Mouse (Mus musculus): Measurements from ENCODE around the gene Gclm. TPM values are rescaled to one million over a fixed set of nuclear protein-coding genes. Genes with fewer than 3 reads are reported as not detected.
"Not testable (repeated sequence)": the region's sequence is repeated elsewhere in the genome, so short reads cannot be mapped to it uniquely, and the experiment has no call there.

The Gclm gene
- polyA plus RNA-seq, 1 experiment from 2014 or later, result 60.7 TPM

DNA sequence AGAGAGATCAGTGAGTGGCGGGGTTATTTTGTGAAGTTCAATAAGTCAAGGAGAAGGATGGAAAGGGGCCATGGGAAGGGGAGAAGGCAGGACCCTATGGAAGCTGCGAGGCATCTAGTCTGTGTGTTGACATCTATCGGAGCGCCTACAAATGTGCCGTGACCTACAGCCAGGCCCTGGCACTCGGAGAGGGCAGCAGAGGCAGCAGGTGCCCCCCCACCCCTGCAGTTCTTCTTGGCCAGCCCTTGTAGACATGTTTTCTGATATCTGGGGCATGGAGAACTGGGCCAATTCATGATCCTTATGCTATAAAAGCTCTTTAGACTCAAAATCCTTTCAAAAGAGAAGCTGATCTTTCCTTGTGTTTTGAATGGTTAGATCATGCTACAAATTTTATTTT, 37.6 kb upstream of the Gclm start:
- no peak overlapping the region for H3K4me3 ChIP-seq (replicated peaks)
- H3K9ac ChIP-seq (replicated peaks), result no peak overlapping the region
- H3K36me3 ChIP-seq, result no peaks in the 10 kb centered on the region
- H3K9me3 ChIP-seq, result no peaks in the 10 kb centered on the region
- no peak for ATAC-seq (ENCODE audit: insufficient number of reproducible peaks, insufficient read depth, low FRiP score, low TSS enrichment, low read depth)
- no peak overlapping the region for H3K27ac ChIP-seq
- no peak overlapping the region for H3K4me2 ChIP-seq
- H3K27me3 ChIP-seq, result no peaks in the 10 kb centered on the region
- 96% methylated on average over 6 of the region's 6 CpGs for WGBS
- H3K4me1 ChIP-seq (replicated peaks), result peaks cover 2% of the 10 kb centered on the region

DNA sequence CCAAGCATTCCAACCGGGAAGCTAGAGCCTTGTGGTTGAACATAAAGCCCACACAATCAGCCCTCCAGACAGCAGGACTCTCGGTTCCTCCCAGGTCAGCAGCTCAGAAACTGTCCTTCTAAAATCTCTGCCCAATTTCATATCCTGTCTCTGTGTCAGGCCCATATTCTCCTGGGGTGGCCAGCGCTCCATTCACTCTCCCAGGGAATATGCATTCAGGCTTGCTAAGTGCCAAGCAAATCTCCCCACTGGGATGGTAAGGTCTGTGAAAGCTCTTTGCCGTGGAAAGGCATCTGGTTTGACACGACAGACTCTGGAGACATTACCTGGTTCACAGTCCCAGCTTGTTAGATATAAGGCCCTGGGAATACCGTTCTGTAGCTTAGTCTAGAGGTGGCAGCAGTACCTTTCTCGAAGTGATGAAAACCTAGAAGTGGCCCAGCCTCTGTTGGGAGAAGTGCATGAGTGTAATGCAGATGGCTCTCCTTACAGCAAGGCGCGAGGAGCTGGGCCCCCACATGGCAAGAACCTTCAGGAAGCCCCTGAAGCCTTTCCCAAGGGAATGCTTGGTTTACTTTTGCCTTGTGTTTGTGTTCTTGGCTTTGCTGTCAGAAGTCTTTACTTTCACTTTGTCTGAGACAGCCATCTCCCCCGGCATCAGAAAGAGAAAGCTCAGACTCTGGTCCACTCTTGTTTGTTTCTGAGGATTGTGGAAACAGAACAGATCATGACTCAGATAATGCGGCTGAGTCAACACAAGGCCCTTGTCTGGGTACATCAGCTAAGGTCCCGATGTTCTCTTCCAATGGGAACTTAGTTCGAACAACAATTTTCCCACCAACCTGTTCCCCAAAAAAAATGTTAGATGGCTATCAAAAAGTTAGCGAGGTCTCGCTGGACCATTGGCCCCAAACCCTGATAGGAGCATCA, 36.8 kb upstream of the Gclm start:
- no peak overlapping the region for H3K9ac ChIP-seq (replicated peaks)
- no peaks in the 10 kb centered on the region for H3K27me3 ChIP-seq
- H3K4me1 ChIP-seq (replicated peaks), result no peaks in the 10 kb centered on the region
- no peak overlapping the region for H3K4me3 ChIP-seq (replicated peaks)
- no peaks in the 10 kb centered on the region for H3K9me3 ChIP-seq
- no peak overlapping the region for H3K27ac ChIP-seq
- WGBS, result 82% methylated on average over 15 of the region's 15 CpGs
- no peaks in the 10 kb centered on the region for H3K36me3 ChIP-seq
- no peak for ATAC-seq (ENCODE audit: insufficient number of reproducible peaks, insufficient read depth, low FRiP score, low TSS enrichment, low read depth)
- no peak overlapping the region for H3K4me2 ChIP-seq

DNA sequence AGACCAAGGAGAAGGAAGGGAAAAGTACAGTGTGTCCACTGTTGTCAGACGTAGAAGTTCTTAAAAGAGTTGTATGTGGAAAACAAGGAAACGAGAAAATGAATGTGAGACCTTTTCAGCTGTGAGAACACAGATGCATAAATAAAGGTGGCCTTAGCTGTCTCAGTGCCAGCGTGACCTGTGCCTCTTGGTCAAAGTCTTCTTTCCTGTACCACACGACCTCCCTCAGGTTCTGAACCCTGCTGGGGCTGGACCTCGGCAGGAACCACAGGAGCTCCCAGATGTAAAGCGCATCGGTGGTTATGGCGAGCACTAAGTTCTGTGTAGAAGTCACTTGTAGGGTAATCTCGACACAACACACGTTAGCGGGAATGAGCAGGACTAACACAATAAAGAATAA, 35.8 kb upstream of the Gclm start:
- no peak for ATAC-seq (ENCODE audit: insufficient number of reproducible peaks, insufficient read depth, low FRiP score, low TSS enrichment, low read depth)
- Histone ChIP-seq H3K36me3 (no peaks in the 10 kb centered on the region), H3K4me3 (replicated peaks) (no peak overlapping the region), H3K9ac (replicated peaks) (no peak overlapping the region), H3K4me1 (replicated peaks) (no peaks in the 10 kb centered on the region), H3K9me3 (no peaks in the 10 kb centered on the region), H3K27me3 (no peaks in the 10 kb centered on the region), H3K27ac (no peak overlapping the region), H3K4me2 (no peak overlapping the region)
- 88% methylated on average over 11 of the region's 11 CpGs for WGBS

DNA sequence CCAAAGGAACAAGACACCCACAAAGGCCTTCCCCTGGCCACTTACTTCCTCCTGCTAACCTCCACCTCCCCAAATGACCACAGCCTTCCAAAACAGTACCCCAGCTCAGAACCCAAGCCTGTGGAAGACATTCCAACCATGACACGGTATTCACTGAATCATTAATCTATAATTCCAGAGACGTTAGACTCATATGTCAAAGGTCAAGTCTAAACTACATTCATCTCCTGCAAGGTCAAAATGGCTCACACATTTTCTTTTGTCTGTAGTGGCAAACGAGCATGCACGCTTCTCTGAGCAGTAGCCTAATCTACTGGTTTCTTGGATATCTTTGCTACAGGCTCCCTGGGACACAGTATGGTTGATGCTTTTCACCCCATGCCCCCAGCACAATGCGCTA, 34.9 kb upstream of the Gclm start:
- no peak for ATAC-seq (ENCODE audit: insufficient number of reproducible peaks, insufficient read depth, low FRiP score, low TSS enrichment, low read depth)
- WGBS, result 66% methylated on average over 5 of the region's 5 CpGs
- no peak overlapping the region for H3K9ac ChIP-seq (replicated peaks)
- H3K4me3 ChIP-seq (replicated peaks), result no peak overlapping the region
- H3K4me2 ChIP-seq, result no peak overlapping the region
- no peak overlapping the region for H3K27ac ChIP-seq
- H3K9me3 ChIP-seq, result no peaks in the 10 kb centered on the region
- H3K27me3 ChIP-seq, result no peaks in the 10 kb centered on the region
- no peaks in the 10 kb centered on the region for H3K4me1 ChIP-seq (replicated peaks)
- H3K36me3 ChIP-seq, result no peaks in the 10 kb centered on the region

DNA sequence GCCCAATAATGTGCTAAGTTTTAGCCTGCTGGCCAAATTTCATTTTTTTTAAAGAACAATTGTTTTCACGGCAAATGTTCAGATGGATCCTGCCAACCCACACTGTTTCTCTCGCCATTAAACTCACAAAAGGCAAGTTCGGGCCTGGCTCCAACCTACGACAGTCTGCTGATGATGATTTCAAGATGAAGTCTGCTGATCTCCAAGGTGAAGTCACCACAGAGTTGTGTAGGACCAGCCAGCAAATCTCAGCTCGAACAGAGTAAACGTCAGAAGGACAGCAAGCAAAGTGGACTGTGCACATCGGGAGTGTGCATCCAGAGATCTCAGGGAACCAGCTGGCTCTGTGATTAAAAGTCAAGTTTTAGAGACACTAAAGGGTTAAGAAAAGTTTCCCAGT, 34.5 kb upstream of the Gclm start:
- H3K4me1 ChIP-seq (replicated peaks), result no peaks in the 10 kb centered on the region

DNA sequence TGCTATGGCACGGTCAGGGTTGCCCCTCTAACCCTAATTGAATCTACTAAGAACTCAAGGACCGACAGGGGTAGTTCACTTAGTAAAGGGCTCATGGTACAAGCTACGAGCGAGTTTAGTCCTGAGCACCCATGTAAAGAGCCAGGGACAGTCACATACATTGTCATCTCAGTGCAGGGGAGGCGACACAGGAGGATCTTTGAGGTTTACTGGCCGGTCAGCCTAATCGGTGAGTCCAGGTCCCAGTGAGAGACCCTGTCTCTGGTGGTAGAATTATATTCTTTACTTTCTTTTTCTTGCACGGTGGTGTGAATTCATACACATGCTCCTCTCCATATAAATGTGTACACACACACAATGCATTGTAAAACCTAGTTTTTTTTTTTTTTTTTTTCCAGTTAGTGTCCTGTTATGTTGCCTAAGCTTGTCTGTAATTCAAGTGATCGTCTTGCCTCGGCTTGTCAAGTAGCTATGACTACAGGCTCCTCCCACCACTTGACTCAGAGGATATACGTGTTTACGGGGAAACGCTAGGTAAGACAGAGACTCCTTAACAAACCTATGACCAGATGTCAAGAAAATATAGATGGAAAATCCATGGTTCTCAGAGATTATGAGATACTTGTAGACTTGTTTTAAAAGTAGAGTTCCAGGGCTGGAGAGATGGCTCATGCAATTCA, 33.8 kb upstream of the Gclm start:
- Histone ChIP-seq H3K4me3 (replicated peaks) (no peak overlapping the region), H3K27ac (no peak overlapping the region), H3K27me3 (no peaks in the 10 kb centered on the region), H3K9ac (replicated peaks) (no peak overlapping the region), H3K36me3 (no peaks in the 10 kb centered on the region), H3K9me3 (no peaks in the 10 kb centered on the region), H3K4me2 (no peak overlapping the region), H3K4me1 (replicated peaks) (no peaks in the 10 kb centered on the region)
- ATAC-seq (ENCODE audit: insufficient number of reproducible peaks, insufficient read depth, low FRiP score, low TSS enrichment, low read depth), result no peak; the same call in 1 of the 2 replicates
- 70% methylated on average over 13 of the region's 13 CpGs for WGBS

More for the DNA sequence above, 34.5 kb upstream of the Gclm start:
- Histone ChIP-seq H3K9me3 (no peaks in the 10 kb centered on the region), H3K4me2 (no peak overlapping the region), H3K9ac (replicated peaks) (no peak overlapping the region), H3K36me3 (no peaks in the 10 kb centered on the region), H3K27ac (no peak overlapping the region), H3K4me3 (replicated peaks) (no peak overlapping the region), H3K27me3 (no peaks in the 10 kb centered on the region)
- no peak for ATAC-seq (ENCODE audit: insufficient number of reproducible peaks, insufficient read depth, low FRiP score, low TSS enrichment, low read depth)
- WGBS, result 91% methylated on average over 7 of the region's 7 CpGs

DNA sequence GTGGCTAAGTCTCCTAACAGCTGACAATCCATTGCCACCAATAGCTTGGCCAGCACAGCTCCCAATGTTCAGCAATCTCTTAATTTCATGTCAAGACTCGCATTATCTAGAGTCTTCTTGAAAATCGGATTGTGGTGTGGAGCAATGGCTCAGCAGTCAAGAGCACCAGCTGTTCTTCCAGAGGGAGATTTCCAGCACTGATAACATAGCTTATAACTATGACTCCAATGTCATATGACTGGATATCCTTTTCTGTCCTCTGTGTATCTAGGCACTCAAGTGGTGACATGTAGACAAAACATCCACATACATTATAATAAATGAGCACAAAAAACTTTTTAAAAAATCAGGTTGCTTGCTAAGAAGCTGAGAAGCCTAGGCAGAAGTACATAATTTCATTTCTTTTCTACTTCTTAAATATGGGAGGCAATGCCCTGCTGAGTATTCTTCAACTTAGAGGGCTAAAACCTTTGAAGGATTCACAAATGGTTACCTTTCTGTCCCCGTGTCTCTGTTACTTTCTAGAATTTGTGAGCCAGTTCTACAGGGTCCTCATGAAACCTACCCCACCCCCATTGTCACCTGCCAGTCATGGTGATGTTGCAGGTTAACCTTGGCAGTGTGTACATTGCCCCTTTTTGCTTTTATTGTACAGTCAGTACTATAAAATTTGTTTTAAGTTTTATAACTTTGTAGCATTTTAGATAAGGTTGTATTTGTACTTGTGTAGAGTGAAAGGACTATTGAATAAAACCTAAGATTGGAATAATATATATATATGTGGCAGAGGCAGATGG, 23.9 kb upstream of the Gclm start:
- Histone ChIP-seq H3K27ac (no peak overlapping the region), H3K4me1 (replicated peaks) (no peaks in the 10 kb centered on the region), H3K9me3 (no peaks in the 10 kb centered on the region), H3K27me3 (no peaks in the 10 kb centered on the region), H3K4me2 (no peak overlapping the region), H3K36me3 (no peaks in the 10 kb centered on the region), H3K9ac (replicated peaks) (no peak overlapping the region), H3K4me3 (replicated peaks) (no peak overlapping the region)
- 82% methylated on average over 3 of the region's 3 CpGs for WGBS
- no peak for ATAC-seq (ENCODE audit: insufficient number of reproducible peaks, insufficient read depth, low FRiP score, low TSS enrichment, low read depth)

DNA sequence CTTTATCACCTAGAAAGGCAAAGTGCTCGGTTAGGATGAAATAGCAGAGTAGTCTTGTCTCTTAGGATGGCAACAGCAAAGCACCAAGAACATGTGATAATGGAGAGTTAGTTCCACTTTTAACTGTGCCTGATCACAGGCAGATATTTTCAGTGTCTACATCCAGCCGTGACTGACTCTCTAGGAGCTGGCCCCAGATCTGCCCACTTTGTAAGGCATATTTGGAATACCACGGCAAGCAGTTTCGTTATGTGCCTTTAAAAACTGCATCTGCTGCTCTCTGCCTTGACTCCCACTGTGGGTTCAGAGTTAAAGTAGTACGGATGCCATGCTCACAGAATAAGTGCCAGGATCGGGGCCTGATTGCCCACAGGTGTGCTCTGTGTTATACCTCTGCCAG, 18.4 kb upstream of the Gclm start:
- not testable (repeated sequence) for ATAC-seq (ENCODE audit: insufficient number of reproducible peaks, insufficient read depth, low FRiP score, low TSS enrichment, low read depth); H3K4me3 ChIP-seq (replicated peaks); H3K4me1 ChIP-seq (replicated peaks); H3K36me3 ChIP-seq; H3K9ac ChIP-seq (replicated peaks); H3K27me3 ChIP-seq; H3K4me2 ChIP-seq; H3K9me3 ChIP-seq; H3K27ac ChIP-seq
- WGBS, result 62% methylated on average over 6 of the region's 6 CpGs

DNA sequence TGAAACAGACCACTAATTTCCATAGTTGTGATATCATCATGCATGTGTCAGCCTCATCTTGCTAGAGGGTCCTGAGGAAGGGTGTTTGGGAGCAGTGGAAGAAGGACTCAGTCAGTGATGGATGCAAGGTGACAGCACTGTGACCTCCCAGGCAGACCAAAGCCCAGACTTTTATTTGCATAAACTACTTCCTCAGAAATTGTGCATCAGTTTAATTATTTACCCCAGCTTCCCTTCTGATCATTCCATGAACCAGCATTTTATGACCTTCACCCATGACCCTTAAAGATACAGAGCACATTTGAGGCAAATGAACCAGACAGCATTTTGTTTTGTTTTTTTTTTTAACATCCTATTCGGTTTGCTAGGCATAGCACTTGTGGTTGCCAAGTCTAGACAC, 9.6 kb upstream of the Gclm start:
- no peak overlapping the region for H3K4me2 ChIP-seq
- H3K4me3 ChIP-seq (replicated peaks), result no peak overlapping the region
- no peak overlapping the region for H3K9ac ChIP-seq (replicated peaks)
- no peaks in the 10 kb centered on the region for H3K9me3 ChIP-seq
- ATAC-seq (ENCODE audit: insufficient number of reproducible peaks, insufficient read depth, low FRiP score, low TSS enrichment, low read depth), result no peak
- H3K27ac ChIP-seq, result no peak overlapping the region
- no peaks in the 10 kb centered on the region for H3K4me1 ChIP-seq (replicated peaks)
- 55% methylated on average over 1 of the region's 1 CpGs for WGBS
- H3K36me3 ChIP-seq, result no peaks in the 10 kb centered on the region
- H3K27me3 ChIP-seq, result no peaks in the 10 kb centered on the region

DNA sequence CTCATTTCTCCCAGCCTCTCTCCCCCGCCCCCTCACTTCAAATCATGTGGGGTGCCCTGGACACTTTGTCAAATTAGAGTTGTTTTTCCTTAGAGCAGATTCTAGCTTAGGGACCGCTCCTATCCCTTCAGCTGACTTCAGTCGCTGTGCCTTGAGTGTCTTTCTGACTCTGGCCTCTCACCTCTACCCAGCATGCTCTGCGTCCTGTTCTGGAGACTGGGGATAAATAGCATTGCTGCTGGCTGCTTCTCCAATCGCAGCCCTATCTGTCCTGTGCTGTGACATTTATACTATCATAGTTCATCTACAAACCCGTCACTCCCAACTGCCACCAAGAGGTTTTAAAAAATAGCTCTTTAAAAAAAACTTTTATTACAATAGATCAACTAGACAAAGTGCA, 2.5 kb upstream of the Gclm start:
- Histone ChIP-seq H3K9ac (replicated peaks) (no peak overlapping the region), H3K27me3 (no peaks in the 10 kb centered on the region), H3K36me3 (no peaks in the 10 kb centered on the region), H3K4me3 (replicated peaks) (no peak overlapping the region), H3K4me1 (replicated peaks) (peaks cover 20% of the 10 kb centered on the region), H3K4me2 (no peak overlapping the region), H3K9me3 (no peaks in the 10 kb centered on the region), H3K27ac (no peak overlapping the region)
- WGBS, result 61% methylated on average over 6 of the region's 6 CpGs
- no peak for ATAC-seq (ENCODE audit: insufficient number of reproducible peaks, insufficient read depth, low FRiP score, low TSS enrichment, low read depth)

Measured in limb, embryonic 12.5 days (tissue).